Mouse (Mus musculus) cerebellum, postnatal 36 days (tissue): ENCODE results near the gene Gm4952.
"Not testable (repeated sequence)": the region's sequence is repeated elsewhere in the genome, so short reads cannot be mapped to it uniquely, and the experiment has no call there.

ENCODE experiments used
- DNase-seq, 2 experiments: peaks; one replicate each; pipeline ENCODE4 v3.0.0; 2021 to 2022; ENCODE audit warnings: mixed read lengths in 2 of 2

Gm4952 gene

DNA sequence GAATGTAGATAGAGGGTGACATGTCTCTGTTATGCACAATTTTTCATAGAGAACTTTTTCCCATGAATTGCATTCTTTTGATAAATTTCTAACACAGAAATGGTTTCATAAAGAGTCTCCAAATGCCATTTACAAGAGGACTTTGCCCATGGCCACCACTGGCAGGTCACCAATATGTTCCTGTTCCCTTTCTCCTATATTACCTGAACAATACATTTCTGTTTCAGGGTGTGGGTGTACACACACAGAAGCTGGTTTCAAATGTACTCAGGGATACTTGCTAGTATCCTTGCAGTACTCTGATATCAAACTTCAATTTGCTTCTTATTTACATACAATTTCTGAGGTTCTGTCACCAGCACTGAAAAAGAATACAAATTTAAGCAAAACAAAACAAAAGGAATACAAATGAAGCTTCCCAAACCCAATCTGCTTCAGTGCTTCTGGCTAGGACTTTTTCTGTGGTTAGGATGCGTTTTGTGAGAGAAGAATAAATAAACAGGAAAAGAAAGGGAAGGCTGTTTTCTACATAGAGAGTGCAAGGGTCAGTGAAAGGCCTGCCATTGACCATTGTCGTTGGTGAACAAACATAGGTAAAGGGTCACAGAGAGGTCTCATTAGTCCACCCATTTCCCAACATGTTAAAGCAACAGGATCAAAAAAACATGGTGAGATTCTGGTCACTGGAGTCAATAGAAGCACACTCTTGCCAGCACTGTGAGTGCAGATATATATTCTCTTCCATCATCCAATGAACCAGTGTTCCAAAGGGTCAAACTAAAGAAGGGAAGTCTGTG lies 1.1 kb downstream of the Gm4952 start:
- no peak for DNase-seq

DNA sequence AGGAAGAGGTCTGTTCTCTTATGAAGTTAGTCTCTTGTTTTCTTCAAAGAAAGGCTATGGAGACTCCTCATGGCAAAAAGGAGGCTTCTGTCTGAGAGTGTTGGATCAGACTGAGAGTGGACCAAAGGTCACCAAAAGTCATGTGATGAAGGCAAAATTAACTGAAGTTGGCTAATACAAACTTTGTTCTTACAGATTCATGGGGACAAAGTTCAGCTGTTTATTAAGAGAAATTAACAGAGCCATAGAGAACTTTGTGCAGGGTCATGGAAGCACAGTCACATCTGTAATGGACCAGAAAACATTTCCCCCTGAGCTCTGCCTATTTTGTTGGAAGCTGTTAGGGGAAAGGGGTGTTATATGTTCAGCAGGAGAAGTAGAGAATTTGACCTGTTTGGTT lies 8.6 kb downstream of the Gm4952 start:
- no peak for DNase-seq

DNA sequence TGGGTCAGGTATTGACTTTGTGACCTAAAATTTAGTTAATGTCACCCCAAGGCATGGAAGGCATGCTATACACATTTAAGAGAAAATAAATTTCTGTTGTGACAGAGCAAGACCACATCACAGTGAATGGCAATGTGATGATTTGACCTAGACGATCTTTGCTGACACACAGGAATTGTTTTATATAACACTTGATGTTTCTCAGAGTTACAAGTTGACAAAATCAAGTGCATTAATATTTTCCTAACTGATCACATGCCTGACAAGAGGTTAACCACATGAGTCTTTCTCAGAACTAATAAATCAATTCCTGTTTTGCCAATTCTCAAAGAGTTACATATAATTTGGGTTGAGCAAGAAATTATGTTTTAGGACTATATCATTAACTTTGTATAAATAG lies 13.9 kb downstream of the Gm4952 start:
- DNase-seq, result no peak

DNA sequence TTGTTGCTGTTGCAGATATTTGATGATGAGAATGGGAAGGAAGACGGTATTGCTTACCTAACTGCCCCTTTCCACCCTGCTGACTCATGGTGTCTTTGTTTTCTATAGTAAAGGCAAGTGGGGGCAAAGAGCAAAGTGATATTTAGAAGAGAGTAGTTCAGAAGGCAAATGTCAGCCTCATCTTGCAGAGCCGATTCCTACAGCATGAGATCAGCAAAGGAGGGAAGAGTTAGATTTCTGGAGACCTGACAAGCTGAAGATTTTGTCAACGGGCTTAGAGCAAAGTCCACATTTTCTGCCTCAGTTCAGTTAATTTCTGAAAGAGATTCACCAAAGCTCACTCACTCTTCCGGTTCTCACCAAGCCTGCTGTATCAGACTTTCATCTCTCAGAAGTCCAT lies 33.4 kb downstream of the Gm4952 start, which contains the start of gene Glyat:
Gene Glyat, plus strand, starts transcription at position 133 of the 400 bp plus-strand sequence.
- no peak for DNase-seq

DNA sequence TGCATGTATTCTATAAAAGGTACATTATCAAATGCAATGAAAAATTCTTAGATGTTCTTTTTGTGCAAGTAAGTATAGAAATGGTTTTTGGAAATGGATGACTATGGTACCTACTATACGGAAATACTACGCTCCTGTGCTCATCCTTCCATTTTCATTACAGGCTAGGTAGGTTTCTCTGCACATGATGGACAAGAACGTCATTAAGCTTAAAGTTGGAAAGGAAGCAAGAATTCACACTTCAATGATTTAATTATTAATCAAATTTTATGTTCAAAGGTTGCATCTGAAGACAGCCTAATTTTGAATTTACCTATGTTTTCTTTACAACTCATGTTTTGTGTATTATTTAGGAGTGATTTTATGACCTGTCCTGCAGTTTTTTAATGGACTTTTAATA lies 34.5 kb downstream of the Gm4952 start:
- DNase-seq, result no peak

DNA sequence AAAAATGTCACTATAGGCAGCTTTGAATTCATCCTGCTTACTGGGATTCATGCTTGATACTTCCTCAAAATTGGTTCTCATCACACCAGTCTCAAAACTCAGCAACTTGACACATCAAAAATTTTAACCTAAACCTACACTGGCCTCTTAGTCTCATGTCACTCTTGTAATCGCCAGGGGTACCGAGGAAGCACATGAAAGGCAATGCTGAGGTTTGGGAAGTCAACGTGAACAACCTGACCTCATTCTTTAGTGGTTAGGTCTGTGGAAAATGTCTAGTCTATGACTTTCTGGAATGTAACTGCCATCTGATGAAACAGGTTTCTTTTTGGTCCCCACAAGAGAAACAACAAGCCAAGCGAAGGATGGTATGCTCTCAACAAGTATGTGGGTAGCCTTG lies 35.2 kb downstream of the Gm4952 start:
- DNase-seq, result no peak

DNA sequence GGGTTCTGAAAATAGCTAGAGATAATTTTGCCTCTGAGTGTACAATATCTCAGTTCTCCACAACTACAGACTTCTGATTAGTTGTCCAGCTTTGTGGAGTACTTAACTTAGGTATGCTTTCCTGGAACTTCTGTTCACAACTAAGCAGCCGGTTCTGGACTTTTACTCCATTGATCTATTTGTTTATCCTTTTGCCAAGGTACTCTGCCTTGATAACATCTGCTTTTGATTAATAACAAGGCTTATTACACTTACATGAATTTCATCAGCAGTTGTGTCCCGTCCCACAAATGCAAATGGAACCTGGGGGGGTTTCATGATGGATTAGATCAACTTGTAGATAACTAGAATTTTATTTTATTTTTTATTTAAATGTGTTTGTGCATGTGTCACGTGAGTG lies 37.1 kb downstream of the Gm4952 start:
- DNase-seq, result no peak

DNA sequence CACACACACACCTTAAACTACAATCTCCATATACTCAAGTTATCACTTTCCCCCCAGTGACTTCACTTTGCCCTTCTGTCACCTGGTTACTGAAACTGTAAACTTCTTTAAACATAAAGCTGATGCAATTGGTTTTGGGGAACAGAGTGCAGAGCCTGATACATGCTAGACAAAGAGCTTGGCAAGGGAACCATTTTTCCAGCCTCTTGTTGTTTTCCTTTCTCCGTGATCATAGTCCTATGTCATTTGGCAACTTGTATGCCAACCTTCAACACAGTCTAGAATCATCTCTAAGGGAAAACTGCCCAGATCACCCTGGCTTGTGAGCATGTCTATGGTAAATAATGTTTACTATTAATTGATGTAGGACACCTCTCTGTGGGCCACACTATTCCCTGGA lies 38.3 kb downstream of the Gm4952 start:
- no peak for DNase-seq

DNA sequence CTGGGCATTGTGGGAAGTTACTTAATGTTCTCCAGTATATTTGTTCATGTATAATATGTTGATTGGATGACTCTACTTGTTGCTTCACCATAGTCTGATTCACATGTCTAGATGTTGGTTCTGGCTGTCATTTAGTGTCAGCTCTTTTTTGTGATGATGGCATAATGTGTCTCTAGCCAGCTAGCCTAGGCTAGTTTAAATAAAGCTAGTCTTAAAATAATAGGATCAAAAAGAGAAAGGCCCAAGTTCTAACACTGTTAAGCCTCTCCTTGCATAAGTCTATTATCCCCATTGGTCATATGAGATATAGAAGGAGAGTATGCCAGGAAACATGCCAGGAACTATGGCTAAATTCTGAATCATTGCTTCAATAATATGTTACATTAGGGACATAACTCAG lies 49.7 kb downstream of the Gm4952 start:
- DNase-seq, result no peak

DNA sequence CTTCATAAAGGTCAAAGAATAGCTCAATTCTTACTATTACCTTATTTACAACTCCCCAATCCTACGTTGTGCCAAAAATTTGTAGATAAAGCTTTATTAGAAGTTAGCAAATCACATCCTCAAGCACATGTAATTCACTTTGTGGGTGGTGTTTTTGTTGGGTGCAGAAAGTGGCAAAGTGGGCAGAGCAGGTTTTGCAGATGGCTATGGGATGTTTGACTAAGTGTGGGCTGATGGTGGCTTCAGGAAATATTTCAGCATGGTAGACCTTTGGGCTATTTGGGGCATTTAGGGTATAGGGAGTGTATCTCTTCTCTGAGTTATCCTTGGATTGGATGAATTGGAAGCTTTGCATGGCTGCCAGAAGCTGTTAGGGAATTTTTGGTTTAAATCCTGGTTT lies 66.4 kb downstream of the Gm4952 start:
- DNase-seq, result no peak

DNA sequence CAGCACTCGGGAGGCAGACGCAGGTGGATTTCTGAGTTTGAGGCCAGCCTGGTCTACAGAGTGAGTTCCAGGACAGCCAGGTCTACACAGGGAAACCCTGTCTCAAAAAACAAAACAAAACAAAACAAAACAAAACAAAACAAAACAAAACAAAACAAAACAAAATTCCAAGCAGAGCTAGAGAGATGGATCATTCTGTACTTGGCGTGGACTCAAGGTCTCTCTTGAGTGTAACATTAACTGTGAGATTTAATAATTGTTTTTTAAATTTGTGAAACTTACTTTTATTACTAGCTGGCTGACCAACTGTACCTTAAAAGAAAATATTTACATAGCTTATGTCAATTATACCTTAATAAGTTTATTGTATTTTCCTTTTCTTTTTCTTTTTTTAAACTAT lies 68.8 kb downstream of the Gm4952 start:
- DNase-seq, result not testable (repeated sequence)

DNA sequence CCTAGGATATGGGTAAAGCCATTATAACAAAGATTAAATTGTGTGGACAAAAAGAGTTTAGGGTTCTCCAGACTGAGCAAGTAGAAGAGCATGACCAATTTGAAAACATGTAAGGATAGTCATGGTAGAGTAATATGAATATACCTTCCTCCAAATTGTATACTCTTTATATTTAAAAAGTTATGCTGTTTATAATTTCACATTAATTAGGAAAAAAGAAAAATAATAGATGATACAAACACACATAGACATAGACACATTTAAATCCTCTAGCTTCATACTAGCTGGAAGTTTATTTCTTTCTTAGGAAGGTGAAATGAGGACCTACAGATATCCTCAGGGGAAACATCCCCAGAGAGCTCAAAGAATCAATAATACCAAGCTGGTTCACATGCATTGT lies 70.4 kb downstream of the Gm4952 start, which contains the start of gene Olfr1442:
Gene Olfr1442, plus strand, starts transcription at position 301 of the 400 bp plus-strand sequence.
- DNase-seq, result no peak

DNA sequence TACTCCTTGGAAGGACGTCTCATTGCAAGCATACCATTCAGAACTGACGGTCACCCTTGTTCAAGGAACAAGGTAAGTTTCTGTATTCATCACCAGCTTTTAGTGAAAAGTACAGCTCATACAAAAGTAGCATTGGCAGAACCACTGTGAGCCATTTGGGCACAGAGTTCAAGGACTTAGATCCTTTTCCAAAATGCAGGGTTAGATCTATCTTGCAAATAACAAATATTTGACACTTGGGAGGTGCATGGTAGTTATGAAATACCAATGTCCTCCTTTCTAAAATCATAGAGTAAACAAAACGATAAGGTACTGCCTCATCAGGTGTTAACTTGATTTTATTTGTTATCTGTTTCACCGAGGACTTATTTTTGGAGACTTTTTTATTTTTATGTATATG lies 71.3 kb downstream of the Gm4952 start:
- no peak for DNase-seq

DNA sequence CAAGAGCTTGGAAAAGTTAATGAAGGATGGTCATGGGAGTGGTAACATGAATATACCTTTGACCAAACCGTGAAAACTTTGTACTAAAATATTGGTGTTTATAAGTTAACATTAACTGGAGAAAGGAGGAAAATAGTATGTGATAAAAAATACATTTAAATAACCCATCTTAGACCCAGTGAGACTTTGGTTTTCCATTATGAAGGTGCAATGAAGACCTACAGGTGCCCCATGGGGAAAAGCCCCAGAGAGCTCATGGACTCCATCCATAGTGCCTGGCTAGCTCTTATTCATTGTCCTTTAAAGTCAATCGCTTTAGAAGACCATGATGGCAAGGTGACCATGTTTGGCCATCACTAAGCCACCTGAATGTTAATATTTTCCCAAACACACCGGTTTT lies 78.0 kb downstream of the Gm4952 start, which contains the start of gene Olfr1443:
Gene Olfr1443, plus strand, starts transcription at position 301 of the 400 bp plus-strand sequence.
- DNase-seq, result no peak
